Mouse (Mus musculus): ENCODE measurements around the gene Kcnq1.

Gene Kcnq1

GRCm38 (mm10) chr7:143188589-143188988, 82.4 kb downstream of the Kcnq1 start:
- DNase-seq: no peak

- no peak for DNase-seq
Observed at GRCm38 (mm10) chr7:143189965-143190722, 84.0 kb downstream of the Kcnq1 start.

GRCm38 (mm10) chr7:143190911-143191310, 84.7 kb downstream of the Kcnq1 start:
- no peak for DNase-seq

GRCm38 (mm10) chr7:143192392-143192791, 86.2 kb downstream of the Kcnq1 start:
- no peak for DNase-seq

- DNase-seq: no peak
Observed at GRCm38 (mm10) chr7:143194064-143194463, 87.9 kb downstream of the Kcnq1 start.

- DNase-seq: no peak
Observed at GRCm38 (mm10) chr7:143197951-143198440, 91.8 kb downstream of the Kcnq1 start.

- DNase-seq: no peak
Observed at GRCm38 (mm10) chr7:143198443-143198842, 92.3 kb downstream of the Kcnq1 start.

GRCm38 (mm10) chr7:143201255-143201654, 95.1 kb downstream of the Kcnq1 start:
- no peak for DNase-seq

GRCm38 (mm10) chr7:143203897-143204296, 97.7 kb downstream of the Kcnq1 start:
- DNase-seq: no peak

GRCm38 (mm10) chr7:143207044-143207443, 100.9 kb downstream of the Kcnq1 start:
- DNase-seq: no peak

- DNase-seq: no peak
Observed at GRCm38 (mm10) chr7:143210796-143211195, 104.6 kb downstream of the Kcnq1 start.

- DNase-seq: no peak
Observed at GRCm38 (mm10) chr7:143251206-143251605, 145.0 kb downstream of the Kcnq1 start.

GRCm38 (mm10) chr7:143253126-143253871, 147.1 kb downstream of the Kcnq1 start:
- no peak for DNase-seq

GRCm38 (mm10) chr7:143254901-143255300, 148.7 kb downstream of the Kcnq1 start:
- DNase-seq: no peak

GRCm38 (mm10) chr7:143261246-143261645, 155.1 kb downstream of the Kcnq1 start:
- no peak for DNase-seq

GRCm38 (mm10) chr7:143263557-143263956, 157.4 kb downstream of the Kcnq1 start:
- no peak for DNase-seq

- DNase-seq: no peak
Observed at GRCm38 (mm10) chr7:143263966-143264365, 157.8 kb downstream of the Kcnq1 start.

- no peak for DNase-seq
Observed at GRCm38 (mm10) chr7:143265386-143265785, 159.2 kb downstream of the Kcnq1 start.

- no peak for DNase-seq
Observed at GRCm38 (mm10) chr7:143265829-143266438, 159.8 kb downstream of the Kcnq1 start.

- DNase-seq: no peak
Observed at GRCm38 (mm10) chr7:143273747-143274146, 167.6 kb downstream of the Kcnq1 start.

- DNase-seq: no peak
Observed at GRCm38 (mm10) chr7:143275030-143275429, 168.9 kb downstream of the Kcnq1 start.

GRCm38 (mm10) chr7:143283625-143284024, 177.5 kb downstream of the Kcnq1 start:
- no peak for DNase-seq

GRCm38 (mm10) chr7:143284866-143285265, 178.7 kb downstream of the Kcnq1 start:
- DNase-seq: no peak

GRCm38 (mm10) chr7:143285440-143285839, 179.3 kb downstream of the Kcnq1 start:
- no peak for DNase-seq

Data from spleen, adult 18-20 months (tissue).